Mouse (Mus musculus) frontal cortex, postnatal 10 days (tissue): ENCODE measurements around the gene Gm15091.
"Not testable (repeated sequence)": the region's sequence is repeated elsewhere in the genome, so short reads cannot be mapped to it uniquely, and the experiment has no call there.

Experiments used
- DNase-seq, 2 experiments: peaks; one replicate each; pipeline ENCODE4 v3.0.0; 2022; ENCODE audit warnings: low spot score in 2 of 2, mixed read lengths in 1 of 2

Gene Gm15091

GRCm38 (mm10) chrX:149941355-149941754 is at the start of gene Gm15091:
Gene Gm15091 (plus strand): TSS chrX:149941655.
- not testable (repeated sequence) for DNase-seq
